ENCODE assay signal across 8 mouse cellular contexts in the genomic region with DNA sequence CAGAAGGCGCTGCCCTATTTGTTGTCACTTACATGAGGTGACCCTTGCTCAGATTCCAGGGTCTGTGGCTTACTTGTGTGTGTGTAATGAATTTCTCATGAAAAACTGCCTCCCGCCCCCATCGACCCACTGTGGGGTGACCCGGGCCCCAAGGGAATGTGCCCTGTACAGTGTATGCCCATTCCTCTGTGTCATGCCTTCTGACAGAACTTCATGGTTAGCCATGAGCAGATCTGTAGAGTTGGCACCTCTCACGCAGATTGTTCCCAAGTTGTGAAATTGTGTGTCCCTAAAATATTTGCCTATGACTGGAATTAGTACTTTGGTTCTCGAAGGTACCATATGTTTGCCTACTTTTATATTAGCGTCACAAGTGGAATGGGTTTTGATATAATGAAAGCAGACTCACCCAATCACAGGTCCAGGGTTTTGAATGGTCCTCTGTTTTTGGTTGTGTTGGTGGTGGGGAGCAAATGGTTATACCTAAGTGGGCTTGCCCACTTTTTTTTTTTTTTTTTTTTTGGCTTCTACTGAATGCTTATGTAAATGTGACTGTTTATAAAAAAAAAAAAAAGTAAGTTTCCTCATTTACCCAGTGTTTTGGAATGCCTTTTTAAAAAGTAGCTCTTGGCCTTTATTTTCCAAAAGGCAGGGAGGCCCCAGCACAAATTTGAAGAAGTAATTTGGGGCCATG. TPM values are rescaled to one million over a fixed set of nuclear protein-coding genes. Genes with fewer than 3 reads are reported as not detected.
DNase-seq lines count a peak whose midpoint lies in the region; ATAC-seq and TF ChIP-seq lines count a peak whose summit lies in the region.

No protein-coding gene starts in this region.

- WGBS in spleen, adult 2 months, result 33% methylated on average over 7 of the region's 7 CpGs
- 30% methylated on average over 7 of the region's 7 CpGs for WGBS in heart, embryonic 16.5 days
- 28% methylated on average over 7 of the region's 7 CpGs for WGBS in lung, embryonic 15.5 days

- peak; percentile 46 for DNase-seq in adrenal gland, postnatal 14 days
- DNase-seq in adrenal gland, adult 8-10 months, result no peak
- DNase-seq in spleen, adult 2 months (ENCODE audit: low read depth in 1 of 2, low spot score in 2 of 2), result no peak
- no peak for DNase-seq in spleen, postnatal 14 days (ENCODE audit: low spot score in 2 of 2)
- DNase-seq in urinary bladder, postnatal 14 days (ENCODE audit: low spot score), result no peak
- no peak for DNase-seq in right cerebral cortex, adult 18-20 months

- H3K4me1 ChIP-seq in spleen, adult 2 months (ENCODE audit: control insufficient read depth, insufficient read depth, insufficient read length), result no peaks in the 10 kb centered on the region; the same call in 1 of the 2 replicates
- H3K4me1 ChIP-seq in heart, embryonic 16.5 days (ENCODE audit: control insufficient read depth, insufficient read depth, low read length), result peaks cover 33% of the 10 kb centered on the region
- H3K4me1 ChIP-seq in lung, embryonic 15.5 days, result peaks cover 40% of the 10 kb centered on the region

- H3K9ac ChIP-seq in heart, embryonic 16.5 days (ENCODE audit: low read length), result peak overlapping the region; percentile 87
- H3K9ac ChIP-seq in lung, embryonic 15.5 days, result peak overlapping the region; percentile 63

- TF ChIP-seq CTCF in spleen, adult 2 months (IDR thresholded peaks at IDR 0.05; ENCODE audit: extremely low read depth, insufficient read depth, insufficient read length, insufficient replicate concordance), result no peak

- H3K4me3 ChIP-seq in spleen, adult 2 months (ENCODE audit: extremely low read depth, insufficient read depth, insufficient read length), result peak overlapping the region; percentile 91
- peak overlapping the region; percentile 81 for H3K4me3 ChIP-seq in heart, embryonic 16.5 days (ENCODE audit: low read length)
- peak overlapping the region; percentile 61 for H3K4me3 ChIP-seq in lung, embryonic 15.5 days

- no peaks in the 10 kb centered on the region for H3K9me3 ChIP-seq in heart, embryonic 16.5 days (replicated peaks; ENCODE audit: control insufficient read depth, low read length)
- H3K9me3 ChIP-seq in lung, embryonic 15.5 days, result no peaks in the 10 kb centered on the region

- no peak for TF ChIP-seq POLR2A in spleen, adult 2 months (IDR thresholded peaks at IDR 0.05; ENCODE audit: low read depth, low read length)

- H3K27ac ChIP-seq in spleen, adult 2 months (ENCODE audit: insufficient read depth, low read length), result peak overlapping the region; percentile 31; the same call in 1 of the 2 replicates
- H3K27ac ChIP-seq in heart, embryonic 16.5 days (ENCODE audit: low read length), result peak overlapping the region; percentile 95
- no peak overlapping the region for H3K27ac ChIP-seq in lung, embryonic 15.5 days

- H3K27me3 ChIP-seq in spleen, adult 2 months (ENCODE audit: control insufficient read depth, insufficient read depth, low read length), result no peaks in the 10 kb centered on the region
- no peaks in the 10 kb centered on the region for H3K27me3 ChIP-seq in heart, embryonic 16.5 days (ENCODE audit: control insufficient read depth, insufficient read depth, low read length)
- H3K27me3 ChIP-seq in lung, embryonic 15.5 days, result no peaks in the 10 kb centered on the region

- ATAC-seq in heart, embryonic 16.5 days (replicated peaks; ENCODE audit: extremely low read depth, insufficient read depth, low FRiP score), result no peak
- ATAC-seq in lung, embryonic 15.5 days (ENCODE audit: borderline replicate concordance, extremely low read depth, low FRiP score, low TSS enrichment), result peak; percentile 13

- no peaks in the 10 kb centered on the region for H3K36me3 ChIP-seq in spleen, adult 2 months (ENCODE audit: control insufficient read depth, insufficient read depth, low read length)
- no peaks in the 10 kb centered on the region for H3K36me3 ChIP-seq in heart, embryonic 16.5 days (ENCODE audit: control insufficient read depth, insufficient read depth)
- H3K36me3 ChIP-seq in lung, embryonic 15.5 days, result no peaks in the 10 kb centered on the region

- peak overlapping the region; percentile 73 for H3K4me2 ChIP-seq in heart, embryonic 16.5 days (ENCODE audit: low read depth, low read length)
- H3K4me2 ChIP-seq in lung, embryonic 15.5 days, result peak overlapping the region; percentile 79

RNA-seq across cellular contexts. Expression of a gene that starts 24.3 kb away (rescaled TPM):
- total RNA-seq in adrenal gland, postnatal 14 days (2021), result 97.4 and 164 TPM in 2 replicates
- total RNA-seq in adrenal gland, adult 8-10 months (2022), result 100 to 1,000 TPM; 151 to 212 (median 178) TPM
- polyA plus RNA-seq in spleen, adult 2 months (2012; rRNA removed), result 7.7 and 11.0 TPM in 2 replicates
- 197 and 222 TPM in 2 replicates for polyA plus RNA-seq in heart, embryonic 16.5 days (2015; fragmentation: Nextera tagmentation; extraction: Ambion mirVana)
- 197 and 203 TPM in 2 replicates for polyA plus RNA-seq in lung, embryonic 15.5 days (2015; fragmentation: Nextera tagmentation; extraction: Ambion mirVana)

RNA-seq across cellular contexts. Expression of a gene that starts 24.3 kb away (rescaled TPM):
- 87.7 and 99.3 TPM in 2 replicates for total RNA-seq in adrenal gland, postnatal 14 days (2021)
- 100 to 1,000 TPM in 3 of 4 experiments, 10 to 100 TPM in 1; 97.7 to 120 (median 110) TPM for total RNA-seq in adrenal gland, adult 8-10 months (2022)
- polyA plus RNA-seq in spleen, adult 2 months (2012; rRNA removed), result 9.5 and 10.6 TPM in 2 replicates
- polyA plus RNA-seq in heart, embryonic 16.5 days (2015; fragmentation: Nextera tagmentation; extraction: Ambion mirVana), result 54.4 and 60.7 TPM in 2 replicates
- 68.8 and 77.8 TPM in 2 replicates for polyA plus RNA-seq in lung, embryonic 15.5 days (2015; fragmentation: Nextera tagmentation; extraction: Ambion mirVana)

Comparison
In these comparisons a context has a peak if more than half of its experiments do, and no peak if none do; other contexts are left out.
1. RNA of a gene that starts 24.3 kb away (polyA plus RNA-seq): 197 to 222 TPM in heart, embryonic 16.5 days and 197 to 203 TPM in lung, embryonic 15.5 days; 7.7 to 11.0 TPM in spleen, adult 2 months; every median in the first group is over 10 times any median in the second.
2. Peak in every context shown above with its lines, with median percentiles within 50 percentile points of each other: H3K4me3 ChIP-seq.